Mouse (Mus musculus) lung, postnatal 0 days (tissue): ENCODE results near the gene Ptger1. TPM values are rescaled to one million over a fixed set of nuclear protein-coding genes. Genes with fewer than 3 reads are reported as not detected.

Source experiments
- ATAC-seq: fragments of 200-750 bp; cut with Nextera tagmentation; 2 replicates; pipeline ENCODE4 v1.8.0; 2017; ENCODE audit warnings: moderate library complexity
- DNase-seq: peaks from one replicate; pipeline ENCODE4 v3.0.0-alpha.2; 2016; ENCODE audit warnings: low spot score
- H3K27ac ChIP-seq: fragments of 300-500 bp; sonication (generic); 2 replicates; pipeline ENCODE4 v1.5.1; 2014; ENCODE audit warnings: antibody characterized with exemption, mild to moderate bottlenecking, low read length, mixed read lengths
- H3K27me3 ChIP-seq: fragments of 300-500 bp; sonication (generic); replicated peaks from 2 replicates; pipeline ENCODE4 v1.6.1; 2014; ENCODE audit warnings: low read length, mixed read lengths; ENCODE audit not compliant: insufficient read depth
- H3K36me3 ChIP-seq: fragments of 300-500 bp; sonication (generic); 2 replicates; pipeline ENCODE4 v1.6.1; 2014; ENCODE audit warnings: low read length, mixed read lengths; ENCODE audit not compliant: insufficient read depth
- H3K4me1 ChIP-seq: fragments of 300-500 bp; sonication (generic); 2 replicates; pipeline ENCODE4 v1.6.1; 2014; ENCODE audit warnings: antibody characterized with exemption, low read depth, low read length, mixed read lengths; ENCODE audit not compliant: insufficient read depth
- H3K4me2 ChIP-seq: fragments of 300-500 bp; sonication (generic); replicated peaks from 2 replicates; pipeline ENCODE4 v1.6.1; 2014; ENCODE audit warnings: low read depth, mild to moderate bottlenecking, low read length, moderate library complexity, mixed read lengths
- H3K4me3 ChIP-seq: fragments of 300-500 bp; sonication (generic); 2 replicates; pipeline ENCODE4 v1.5.1; 2014; ENCODE audit warnings: low read depth, low read length
- H3K9ac ChIP-seq: fragments of 300-500 bp; sonication (generic); replicated peaks from 2 replicates; pipeline ENCODE4 v1.6.1; 2014; ENCODE audit warnings: low read depth, mild to moderate bottlenecking
- H3K9me3 ChIP-seq: fragments of 300-500 bp; sonication (generic); 2 replicates; pipeline ENCODE4 v1.6.1; 2016; ENCODE audit warnings: low read length, mixed read lengths
- CTCF ChIP-seq: IDR thresholded peaks from 2 replicates; pipeline ENCODE4 v1.5.1; 2016; ENCODE audit warnings: antibody characterized with exemption, mild to moderate bottlenecking
- EP300 ChIP-seq: IDR thresholded peaks from 2 replicates; pipeline ENCODE4 v1.6.1; 2016; ENCODE audit warnings: antibody characterized with exemption, mild to moderate bottlenecking, control low read depth
- WGBS: fragments of 180-500 bp; shearing (Covaris S2); extraction: QIAGEN DNeasy Blood & Tissue Kit; methylation state at CpG from one replicate; pipeline ENCODE4 v1.1.7; 2014; 5-methylcytosine and 5-hydroxymethylcytosine counted together
- polyA plus RNA-seq: library from polyadenylated mRNA; unstranded; fragments of >200 nt; fragmentation: Nextera tagmentation; extraction: Ambion mirVana; gene quantifications from 2 replicates; pipeline ENCODE4 v1.2.1, GENCODE M21; 2015

Gene Ptger1
- polyA plus RNA-seq, 1 experiment from 2014 or later: 1.3 TPM

- DNase-seq (no peak), ATAC-seq (no peak)
- peaks cover 24% of the 10 kb centered on the region for H3K4me1 ChIP-seq
- H3K4me3 ChIP-seq: no peak overlapping the region
- WGBS: 66% methylated on average over 16 of the region's 16 CpGs
- H3K27ac ChIP-seq: no peak overlapping the region
- peak overlapping the region; percentile 53; the same call in 1 of the 2 replicates for H3K4me2 ChIP-seq
- no peaks in the 10 kb centered on the region for H3K27me3 ChIP-seq
- H3K9ac ChIP-seq: no peak overlapping the region
- TF ChIP-seq EP300: no peak
- TF ChIP-seq CTCF: no peak
- H3K36me3 ChIP-seq: peaks cover 41% of the 10 kb centered on the region
- H3K9me3 ChIP-seq: no peaks in the 10 kb centered on the region
Observed at GRCm38 (mm10) chr8:83669013-83669412, 2.5 kb downstream of the Ptger1 start.

DNA sequence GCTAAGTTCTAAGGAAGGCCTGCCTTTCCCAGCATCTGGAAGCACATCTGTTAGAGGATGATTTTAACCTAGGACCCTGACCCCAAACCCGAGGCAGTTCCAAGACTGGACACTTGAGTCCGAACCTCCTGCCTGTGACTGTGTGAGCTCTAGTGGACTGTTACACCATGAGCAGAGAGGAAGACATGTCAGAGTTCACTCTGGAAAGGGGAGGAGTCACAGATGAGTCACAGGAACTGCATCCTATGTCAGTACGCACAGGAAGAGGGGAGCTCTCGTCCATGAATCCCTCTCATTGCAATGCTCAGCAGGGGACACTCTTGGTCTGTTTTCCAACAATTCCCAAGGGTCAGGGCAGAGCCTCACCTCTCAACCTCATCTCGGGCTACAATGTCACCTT, 6.5 kb downstream of the Ptger1 start:
- H3K27me3 ChIP-seq: no peaks in the 10 kb centered on the region
- no peaks in the 10 kb centered on the region for H3K9me3 ChIP-seq
- no peak overlapping the region for H3K9ac ChIP-seq
- no peak; the same call in 1 of the 2 replicates for ATAC-seq
- H3K36me3 ChIP-seq: peaks cover 59% of the 10 kb centered on the region
- no peak overlapping the region for H3K4me2 ChIP-seq
- H3K27ac ChIP-seq: no peak overlapping the region
- H3K4me3 ChIP-seq: no peak overlapping the region
- no peak for DNase-seq
- no peak for TF ChIP-seq EP300
- TF ChIP-seq CTCF: no peak
- H3K4me1 ChIP-seq: peaks cover 5% of the 10 kb centered on the region
- 60% methylated on average over 5 of the region's 5 CpGs for WGBS

DNA sequence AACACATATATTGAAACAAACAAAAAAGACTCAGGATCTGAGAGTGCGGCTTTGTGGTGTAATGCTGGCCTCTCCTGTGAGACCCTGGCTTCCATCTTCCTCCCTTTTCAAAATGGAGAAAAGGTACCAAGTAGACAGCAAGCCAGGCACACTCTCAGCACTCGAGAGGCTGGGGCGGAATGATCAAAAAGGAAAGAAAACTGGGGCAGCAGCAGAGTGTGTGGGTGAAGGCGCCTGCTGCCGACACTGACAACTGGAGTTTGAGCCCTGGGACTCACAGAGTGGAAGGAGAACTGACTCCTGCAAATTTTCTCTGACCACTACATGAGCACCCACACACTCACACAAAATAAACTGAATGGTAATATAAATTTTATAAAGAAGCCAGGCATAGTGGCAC, 8.0 kb downstream of the Ptger1 start:
- Histone ChIP-seq H3K27ac (no peak overlapping the region), H3K4me3 (no peak overlapping the region), H3K9me3 (no peaks in the 10 kb centered on the region), H3K4me2 (no peak overlapping the region), H3K36me3 (peaks cover 65% of the 10 kb centered on the region), H3K9ac (no peak overlapping the region), H3K4me1 (no peaks in the 10 kb centered on the region), H3K27me3 (no peaks in the 10 kb centered on the region)
- WGBS: 91% methylated on average over 5 of the region's 5 CpGs
- DNase-seq (no peak), ATAC-seq (no peak)
- no peak for TF ChIP-seq CTCF
- TF ChIP-seq EP300: no peak

GRCm38 (mm10) chr8:83679866-83680265, 13.4 kb downstream of the Ptger1 start:
- Histone ChIP-seq H3K4me2 (no peak overlapping the region), H3K4me1 (no peaks in the 10 kb centered on the region; the same call in 1 of the 2 replicates), H3K9me3 (no peaks in the 10 kb centered on the region), H3K27ac (no peak overlapping the region), H3K4me3 (no peak overlapping the region), H3K9ac (no peak overlapping the region), H3K27me3 (no peaks in the 10 kb centered on the region), H3K36me3 (peaks cover 42% of the 10 kb centered on the region)
- no peak for TF ChIP-seq CTCF
- no peak for TF ChIP-seq EP300
- ATAC-seq (no peak), DNase-seq (no peak)
- 94% methylated on average over 12 of the region's 12 CpGs for WGBS

DNA sequence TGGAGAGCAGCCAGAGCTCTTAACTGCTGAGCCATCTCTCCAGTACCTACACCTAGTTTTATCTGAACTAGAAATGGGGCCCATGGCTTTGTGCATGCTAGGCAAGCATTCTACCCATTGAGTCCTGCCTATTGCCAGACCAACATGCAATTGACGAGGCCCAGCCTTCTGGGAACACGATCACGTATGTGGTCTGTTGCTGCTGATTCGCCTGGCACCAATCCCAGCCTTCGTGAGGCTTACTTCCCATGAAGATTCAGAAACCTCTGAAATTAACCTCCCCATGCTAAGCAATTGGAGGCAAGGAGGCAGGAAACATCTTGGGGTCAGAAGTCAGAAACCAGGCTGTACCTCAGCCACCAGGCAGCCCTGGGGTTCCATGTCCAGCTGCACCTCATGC, 14.1 kb downstream of the Ptger1 start:
- H3K4me3 ChIP-seq: no peak overlapping the region
- peak overlapping the region; percentile 55 for H3K27ac ChIP-seq
- ATAC-seq: peak; percentile 35
- no peak overlapping the region for H3K4me2 ChIP-seq
- 67% methylated on average over 5 of the region's 5 CpGs for WGBS
- no peaks in the 10 kb centered on the region for H3K27me3 ChIP-seq
- TF ChIP-seq CTCF (no peak), EP300 (no peak)
- H3K9me3 ChIP-seq: no peaks in the 10 kb centered on the region
- peaks cover 49% of the 10 kb centered on the region for H3K36me3 ChIP-seq
- no peaks in the 10 kb centered on the region; the same call in 1 of the 2 replicates for H3K4me1 ChIP-seq
- DNase-seq: peak; percentile 49
- no peak overlapping the region for H3K9ac ChIP-seq

DNA sequence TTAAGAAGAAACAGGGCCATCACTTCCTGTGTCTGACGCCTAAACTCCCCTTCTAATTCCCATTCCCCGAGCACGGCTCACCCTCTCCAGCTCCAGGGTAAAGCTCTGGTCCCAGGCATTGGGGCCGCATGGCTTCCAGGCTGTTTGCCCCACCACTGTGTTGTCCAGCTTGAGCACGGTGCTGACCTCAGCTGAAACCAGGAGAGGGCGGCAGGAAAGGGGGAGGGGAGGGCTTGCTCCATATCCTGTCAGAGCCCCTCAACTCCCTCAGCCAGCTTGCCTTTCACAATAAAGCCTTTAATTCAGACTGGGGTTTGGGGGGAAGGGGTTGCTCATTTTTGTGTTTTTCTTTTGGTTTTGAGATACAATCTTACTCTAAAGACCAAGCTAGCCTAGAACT, 14.6 kb downstream of the Ptger1 start:
- Histone ChIP-seq H3K4me3 (no peak overlapping the region), H3K4me2 (no peak overlapping the region), H3K27me3 (no peaks in the 10 kb centered on the region), H3K36me3 (peaks cover 54% of the 10 kb centered on the region), H3K9me3 (no peaks in the 10 kb centered on the region), H3K9ac (peak overlapping the region; percentile 16; the same call in 1 of the 2 replicates), H3K27ac (peak overlapping the region; percentile 55), H3K4me1 (no peaks in the 10 kb centered on the region; the same call in 1 of the 2 replicates)
- ATAC-seq: peak; percentile 78
- peak; percentile 64 for DNase-seq
- WGBS: 29% methylated on average over 6 of the region's 6 CpGs
- TF ChIP-seq CTCF (peak; percentile 44), EP300 (no peak)

DNA sequence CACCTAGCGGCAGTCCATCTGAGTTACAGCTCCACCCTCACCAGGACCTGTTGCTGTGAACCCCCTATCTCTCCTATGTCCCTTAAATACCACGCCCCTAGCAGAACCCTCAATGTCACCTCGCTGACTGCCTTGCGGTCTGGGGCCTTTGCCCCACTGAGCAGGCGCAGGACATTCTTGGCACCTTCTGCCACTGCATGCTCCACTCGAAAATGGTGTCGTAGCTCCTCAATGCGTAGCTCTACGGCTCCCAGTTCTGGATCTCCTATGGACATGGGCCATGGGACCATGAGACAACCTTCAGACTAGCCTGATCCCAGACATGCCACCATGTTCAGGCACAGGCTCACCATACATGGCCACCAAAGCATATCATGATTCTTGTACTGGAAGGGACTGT, 18.0 kb downstream of the Ptger1 start:
- Histone ChIP-seq H3K4me3 (no peak overlapping the region), H3K36me3 (peaks cover 39% of the 10 kb centered on the region), H3K4me1 (no peaks in the 10 kb centered on the region; the same call in 1 of the 2 replicates), H3K27ac (no peak overlapping the region), H3K27me3 (no peaks in the 10 kb centered on the region), H3K9me3 (no peaks in the 10 kb centered on the region), H3K9ac (no peak overlapping the region), H3K4me2 (no peak overlapping the region)
- no peak for DNase-seq
- ATAC-seq: no peak
- TF ChIP-seq EP300 (no peak), CTCF (no peak)
- WGBS: 93% methylated on average over 9 of the region's 9 CpGs
